Mouse (Mus musculus) left cerebral cortex, postnatal 36 days (tissue): ENCODE results near the gene D11Wsu47e. TPM values are rescaled to one million over a fixed set of nuclear protein-coding genes. Genes with fewer than 3 reads are reported as not detected.

Source experiments
- DNase-seq, 2 experiments: peaks; one replicate each; pipeline ENCODE4 v3.0.0; 2021 to 2022; ENCODE audit warnings: low spot score in 2 of 2, mixed read lengths in 1 of 2
- intact Hi-C: fragments of 180-260 bp; cut with DNase I; formaldehyde crosslinking; loops from one replicate; pipeline ENCODE4 v1.15.1; 2025
- total RNA-seq, 2 experiments: library from RNA; stranded (reverse); gene quantifications; 2 replicates each; pipeline ENCODE4 v1.2.3; 2021

Gene D11Wsu47e
- total RNA-seq, 2 experiments from 2014 or later, result 11.5 to 14.9 TPM

- DNase-seq, result no peak
- intact Hi-C loops, result no loop called here
These were observed 22.3 kb upstream of the D11Wsu47e start for GRCm38 (mm10) chr11:113661835-113662351.

GRCm38 (mm10) chr11:113664279-113664678, 19.9 kb upstream of the D11Wsu47e start:
- intact Hi-C loops, result no loop called here
- no peak for DNase-seq

GRCm38 (mm10) chr11:113666205-113666604, 18.0 kb upstream of the D11Wsu47e start:
- intact Hi-C loops, result no loop called here
- no peak for DNase-seq

DNA sequence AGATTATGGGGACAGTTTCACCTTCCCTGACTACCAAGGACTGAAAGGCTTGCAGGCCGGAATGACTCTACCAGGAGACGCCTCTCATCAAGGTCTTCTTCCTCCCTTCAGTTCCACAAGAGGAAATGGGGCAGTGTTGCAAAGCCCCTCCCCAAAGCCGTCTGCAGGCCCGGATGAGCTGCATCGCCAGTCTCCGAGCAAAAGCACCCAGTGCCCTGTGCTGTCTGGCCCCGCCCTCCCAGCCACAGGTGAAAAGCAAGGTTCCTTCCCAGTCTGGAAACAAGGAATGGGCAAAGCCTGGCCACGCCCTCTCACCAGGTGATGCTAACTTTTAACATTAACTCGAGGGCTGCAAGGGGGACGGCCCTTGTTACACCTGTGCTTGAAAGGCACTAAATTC, 17.6 kb upstream of the D11Wsu47e start:
- no peak for DNase-seq
- intact Hi-C loops, result no loop called here

DNA sequence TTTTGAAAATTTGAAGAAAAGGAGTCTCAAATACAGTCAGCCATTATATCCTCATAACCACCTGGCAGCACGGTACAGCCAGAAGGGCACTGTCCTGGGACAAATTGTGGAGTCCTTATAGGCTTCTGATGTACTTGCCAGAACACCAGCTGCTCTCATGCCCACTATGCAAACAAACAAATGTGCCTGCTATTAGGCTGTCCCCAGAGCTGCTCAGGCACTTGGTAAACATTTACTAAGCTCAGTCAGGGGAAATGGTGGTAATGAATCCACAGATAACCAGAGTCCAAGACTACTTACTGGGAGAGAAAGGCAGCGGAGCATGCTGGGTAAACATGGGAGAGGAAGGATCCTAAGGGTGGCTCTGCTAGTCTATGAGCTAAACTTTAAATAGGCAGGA, 17.1 kb upstream of the D11Wsu47e start:
- intact Hi-C loops, result no loop called here
- DNase-seq, result no peak

DNA sequence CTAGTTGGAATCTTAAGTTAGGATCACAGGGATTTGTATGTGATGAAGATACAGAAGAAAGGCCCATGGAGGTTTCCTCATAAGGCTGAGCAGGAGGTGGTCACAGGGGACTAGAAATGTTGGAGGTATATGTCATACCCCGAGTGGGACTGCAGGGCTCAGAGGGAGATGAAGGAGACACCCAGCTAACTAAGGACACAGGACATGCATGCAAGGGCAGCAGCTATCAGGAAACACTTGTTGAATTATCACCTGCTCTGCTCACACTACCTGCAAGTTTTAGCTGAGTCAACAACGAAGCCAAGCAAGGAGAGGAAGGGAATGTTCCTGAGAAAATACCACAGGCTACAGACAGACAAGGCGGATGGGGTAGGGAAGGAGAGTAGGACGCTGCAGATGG, 16.5 kb upstream of the D11Wsu47e start:
- no peak for DNase-seq
- intact Hi-C loops, result no loop called here

DNA sequence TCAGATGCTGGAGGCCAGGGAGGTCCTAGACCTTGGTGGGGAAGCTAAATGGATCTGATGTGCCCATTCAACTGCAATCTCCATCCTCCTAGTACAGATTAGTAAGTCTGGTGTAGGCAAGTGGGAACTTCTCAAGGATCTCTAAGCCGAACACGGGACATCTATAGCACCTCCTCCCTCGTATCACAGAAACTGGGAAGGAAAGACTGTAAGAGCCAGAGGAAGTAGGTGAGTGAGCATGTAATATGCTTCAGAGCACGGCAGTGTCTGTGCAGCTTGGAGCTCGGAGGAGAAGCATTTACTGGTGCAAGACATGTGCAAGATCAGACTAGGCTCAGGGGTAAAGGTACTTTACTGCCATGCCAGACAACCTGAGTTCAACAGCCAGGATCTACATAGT, 15.4 kb upstream of the D11Wsu47e start:
- intact Hi-C loops, result no loop called here
- DNase-seq, result no peak

- intact Hi-C loops, result no loop called here
- no peak for DNase-seq
These were observed 14.5 kb upstream of the D11Wsu47e start for GRCm38 (mm10) chr11:113669711-113670110.

DNA sequence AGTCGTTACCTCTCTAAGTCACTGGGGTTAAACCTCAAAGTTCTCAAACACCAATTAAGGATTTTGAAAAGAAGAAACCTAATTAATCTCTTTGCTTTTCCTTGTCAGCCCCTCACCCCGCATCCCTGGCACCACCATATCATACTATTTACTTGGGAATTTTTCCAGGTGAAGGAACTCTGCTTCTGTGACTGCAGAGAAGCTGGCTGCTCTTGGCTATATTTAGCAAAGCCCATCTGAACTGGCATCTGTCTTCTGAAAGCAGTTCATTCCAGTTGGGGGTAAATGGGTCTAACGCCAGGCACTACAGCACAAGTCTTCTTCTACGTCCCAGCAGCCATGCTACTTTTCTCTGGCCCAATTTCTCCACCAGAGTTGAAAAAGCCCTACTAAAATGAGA, 10.6 kb upstream of the D11Wsu47e start:
- no peak for DNase-seq
- intact Hi-C loops, result no loop called here

GRCm38 (mm10) chr11:113674595-113674994, 9.6 kb upstream of the D11Wsu47e start:
- intact Hi-C loops, result no loop called here
- no peak for DNase-seq

GRCm38 (mm10) chr11:113676847-113677246, 7.4 kb upstream of the D11Wsu47e start:
- intact Hi-C loops, result no loop called here
- no peak for DNase-seq

- intact Hi-C loops, result no loop called here
- no peak for DNase-seq
These were observed 6.8 kb upstream of the D11Wsu47e start for GRCm38 (mm10) chr11:113677378-113677777.

GRCm38 (mm10) chr11:113678373-113678772, 5.8 kb upstream of the D11Wsu47e start:
- no peak for DNase-seq
- intact Hi-C loops, result no loop called here

DNA sequence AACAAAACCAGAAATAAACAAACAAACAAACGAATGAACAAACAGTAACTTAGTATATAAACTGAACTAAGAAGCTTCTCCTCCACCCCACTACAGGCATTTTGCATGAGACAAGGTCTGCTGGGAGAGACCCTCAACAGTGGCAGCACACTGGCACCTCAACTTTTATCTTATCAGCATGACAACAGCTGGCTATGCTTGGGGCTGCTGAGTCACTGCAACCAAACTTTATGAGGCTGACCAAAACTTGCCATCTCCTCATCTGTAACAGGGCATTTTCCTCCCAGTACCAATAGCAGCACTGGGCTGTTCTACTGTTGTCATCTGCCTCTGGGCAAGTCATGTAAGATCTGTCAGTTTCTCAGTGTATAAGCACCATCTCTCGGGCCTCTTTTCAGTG, 3.3 kb upstream of the D11Wsu47e start:
- intact Hi-C loops, result no loop called here
- no peak for DNase-seq

- DNase-seq, result no peak
- intact Hi-C loops, result no loop called here
These were observed 2.2 kb upstream of the D11Wsu47e start for GRCm38 (mm10) chr11:113681979-113682378.

DNA sequence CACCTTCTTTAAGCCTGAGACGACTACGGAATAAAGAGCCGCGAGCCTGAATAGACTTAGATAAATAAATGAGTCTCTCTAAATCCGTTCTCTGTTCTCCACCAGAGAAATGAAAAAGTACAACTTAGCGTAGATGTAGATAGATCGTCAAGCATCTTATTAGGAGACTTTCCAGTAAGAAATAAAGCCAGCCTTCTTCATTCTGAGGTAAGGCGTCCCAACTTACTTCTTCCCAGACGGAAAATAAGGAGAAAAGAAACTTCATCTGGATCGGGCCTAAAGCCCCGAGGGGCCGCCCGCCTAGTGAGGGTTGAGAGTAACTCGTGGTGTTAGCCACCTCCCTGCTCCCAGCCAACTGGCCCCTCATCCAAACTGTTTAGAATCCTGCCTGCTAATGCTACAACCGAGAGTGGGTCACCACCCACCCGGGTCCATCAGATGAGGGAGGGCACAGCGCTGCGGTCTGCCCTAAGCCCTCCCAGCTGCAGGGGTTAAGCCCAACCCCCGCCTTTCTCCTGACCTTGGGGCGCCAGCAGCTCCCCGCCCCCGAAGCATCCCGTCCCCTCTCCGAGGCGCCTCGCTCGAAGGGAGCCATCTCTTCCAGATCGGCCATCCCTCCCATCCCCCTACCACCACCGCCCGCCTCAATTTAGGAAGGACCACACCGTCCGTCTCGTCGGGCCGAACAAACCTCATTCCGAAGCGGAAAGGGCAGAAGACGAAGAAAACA, 1.1 kb upstream of the D11Wsu47e start:
- intact Hi-C loops, result no loop called here
- DNase-seq, result no peak

- DNase-seq, result no peak
- intact Hi-C loops, result no loop called here
These were observed 620 bp upstream of the D11Wsu47e start for GRCm38 (mm10) chr11:113683627-113683956.

- intact Hi-C loops, result loop anchor here (2.0 kb wide), 1 partner anchor 36 kb away; the partner anchor contains the start of gene Cog1
These were observed 655 bp downstream of the D11Wsu47e start for GRCm38 (mm10) chr11:113684707-113685426.

GRCm38 (mm10) chr11:113687031-113687430, 2.8 kb downstream of the D11Wsu47e start:
- intact Hi-C loops, result no loop called here
- no peak for DNase-seq

More at GRCm38 (mm10) chr11:113684707-113685426, 655 bp downstream of the D11Wsu47e start:
- DNase-seq, result no peak

- no peak for DNase-seq
- intact Hi-C loops, result no loop called here
These were observed 6.3 kb downstream of the D11Wsu47e start for GRCm38 (mm10) chr11:113690506-113690905.

GRCm38 (mm10) chr11:113691318-113691717, 7.1 kb downstream of the D11Wsu47e start:
- intact Hi-C loops, result no loop called here
- DNase-seq, result no peak
